Mouse (Mus musculus) adrenal gland, adult 2 months (tissue): ENCODE results near the gene Mgat4c. TPM values are rescaled to one million over a fixed set of nuclear protein-coding genes. Genes with fewer than 3 reads are reported as not detected.
A peak's percentile ranks its signal among the peaks of the same experiment; 100 is the strongest.

Experiments used
- DNase-seq: peaks from one replicate; pipeline ENCODE4 v3.0.0; 2021
- long read RNA-seq: library from polyadenylated mRNA; stranded (forward); transcript quantifications from one replicate; pipeline ENCODE4 v2.0.0, GENCODE M21; 2021
- polyA plus RNA-seq: library from polyadenylated mRNA; depleted of rRNA; stranded (reverse); fragments of >200 nt; gene quantifications from 2 replicates; pipeline ENCODE4 v1.2.3, GENCODE M21; 2012; rRNA removed
- total RNA-seq, 2 experiments: library from RNA; stranded (reverse); gene quantifications; 2 replicates each; pipeline ENCODE4 v1.2.3; 2021

Gene Mgat4c
- 10 to 100 TPM; 11.0 to 53.5 TPM for total RNA-seq
- polyA plus RNA-seq = 0.87 and 2.4 TPM in 2 replicates
- long read RNA-seq, partial matches to known transcripts = 0 of 5 reads
- long read RNA-seq, other reads (novel, unspliced or antisense) = 4 of 5 reads

- no peak for DNase-seq
These were observed at the start of gene Mgat4c for GRCm38 (mm10) chr10:101681437-101681912. TSS of gene Mgat4c (plus strand) at chr10:101681487.

GRCm38 (mm10) chr10:101635266-101635665, 46.0 kb upstream of the Mgat4c start:
- no peak for DNase-seq

GRCm38 (mm10) chr10:101641048-101641447, 40.2 kb upstream of the Mgat4c start:
- DNase-seq = no peak

- no peak for DNase-seq
These were observed 627 bp downstream of the Mgat4c start for GRCm38 (mm10) chr10:101681914-101682313.

DNA sequence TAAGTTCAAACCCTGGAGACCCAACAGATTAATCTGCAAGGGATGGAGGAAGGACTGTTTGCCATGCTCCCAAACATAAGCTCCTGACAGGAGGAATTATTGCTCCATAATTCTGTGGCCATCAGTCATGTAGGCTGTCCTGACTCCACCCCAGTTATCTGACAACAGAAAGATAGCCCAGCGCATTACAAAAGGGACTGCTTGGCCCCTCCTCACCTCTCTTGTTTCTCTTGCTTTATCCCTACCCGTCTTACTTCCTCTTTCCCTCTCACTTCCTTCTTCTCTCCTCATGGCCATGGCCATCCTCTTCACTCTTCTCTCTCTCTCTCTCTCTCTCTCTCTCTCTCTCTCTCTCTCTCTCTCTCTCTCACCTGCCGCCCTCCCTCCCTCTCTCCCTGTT, 80.5 kb downstream of the Mgat4c start:
- no peak for DNase-seq

GRCm38 (mm10) chr10:101770688-101771087, 89.4 kb downstream of the Mgat4c start:
- no peak for DNase-seq

DNA sequence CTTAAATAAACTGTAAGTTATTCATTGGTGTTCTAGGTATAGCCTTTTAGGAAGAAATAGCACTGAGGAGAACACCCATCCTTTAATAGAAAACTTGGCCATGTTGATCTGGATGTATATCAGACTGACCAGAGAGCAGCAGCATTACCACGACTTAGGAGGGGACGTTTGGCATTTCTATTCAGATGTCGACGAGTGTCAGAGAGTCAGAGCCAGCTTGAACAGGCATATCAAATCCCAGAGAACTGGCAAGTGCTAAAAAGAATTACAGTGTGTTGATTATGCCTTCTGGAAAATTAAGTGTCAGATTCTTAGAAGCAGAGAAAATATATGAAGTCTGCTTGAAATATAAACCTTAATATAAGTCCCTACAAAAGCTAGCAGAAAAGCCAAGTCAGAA, 89.9 kb downstream of the Mgat4c start:
- no peak for DNase-seq

DNA sequence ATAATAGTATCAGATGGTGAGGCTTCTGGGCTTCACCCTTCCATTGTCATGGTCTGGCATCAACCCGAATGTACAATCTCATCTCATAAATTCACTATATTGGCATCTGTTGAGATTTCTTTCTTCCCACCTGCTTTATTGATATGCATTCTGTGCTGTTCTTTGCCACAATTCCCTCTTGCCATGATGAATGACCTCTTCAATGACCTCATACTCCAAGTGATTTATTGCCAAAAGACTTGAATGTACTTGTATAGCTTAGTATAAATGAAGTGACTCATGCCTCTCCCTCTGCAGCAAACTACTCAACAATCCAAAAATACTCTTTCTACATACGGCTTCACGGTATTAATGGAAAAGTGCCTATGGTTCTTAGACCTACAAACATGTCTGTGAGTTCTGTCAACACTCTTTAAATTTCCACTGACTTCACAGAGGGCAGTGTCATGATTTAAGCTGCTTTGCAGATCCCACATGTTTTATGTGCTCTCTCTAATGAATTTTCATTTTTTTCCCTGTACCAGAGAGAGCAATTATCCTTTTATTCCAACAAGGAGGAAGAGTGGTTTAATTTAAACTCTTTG, 102.0 kb downstream of the Mgat4c start:
- DNase-seq = no peak

DNA sequence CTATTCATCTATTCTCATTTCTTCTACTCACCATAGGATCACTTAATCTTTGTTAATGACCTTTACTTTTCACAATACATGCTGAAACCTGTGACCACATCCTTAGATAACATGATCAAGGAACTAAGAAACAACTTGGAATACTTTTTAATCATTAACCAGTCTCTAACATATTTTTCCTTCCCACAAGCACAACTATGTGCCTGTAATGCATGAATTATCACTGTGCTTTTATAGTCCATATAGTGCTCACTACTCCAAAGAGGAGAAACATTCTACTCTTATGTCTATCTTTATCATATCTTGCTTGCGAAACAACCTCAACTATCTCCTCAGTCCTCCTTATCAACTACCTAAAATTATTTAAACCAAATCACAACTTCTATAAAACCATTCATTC, 114.2 kb downstream of the Mgat4c start:
- no peak for DNase-seq

GRCm38 (mm10) chr10:101798831-101799474, 117.7 kb downstream of the Mgat4c start:
- DNase-seq = no peak

DNA sequence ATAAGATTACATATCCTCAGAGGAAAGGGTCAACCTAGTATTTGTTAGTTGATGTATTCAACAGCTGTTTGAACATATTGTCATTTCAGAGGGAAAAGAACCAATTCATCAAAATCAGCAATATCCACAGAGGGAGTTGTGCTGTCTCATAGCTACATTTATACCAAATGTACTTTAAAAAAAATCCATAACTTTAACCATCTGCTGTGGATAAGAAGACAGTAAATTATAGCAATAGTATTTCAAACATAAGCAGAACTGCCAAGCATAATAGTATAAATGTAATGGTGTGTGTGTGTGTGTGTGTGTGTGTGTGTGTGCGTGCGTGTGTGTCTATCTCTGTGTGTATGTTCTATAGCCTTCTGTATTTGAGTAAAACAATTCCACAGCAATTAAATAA, 127.5 kb downstream of the Mgat4c start:
- DNase-seq = no peak

GRCm38 (mm10) chr10:101816902-101817301, 135.6 kb downstream of the Mgat4c start:
- DNase-seq = no peak

- no peak for DNase-seq
These were observed 146.7 kb downstream of the Mgat4c start for GRCm38 (mm10) chr10:101827944-101828343.

DNA sequence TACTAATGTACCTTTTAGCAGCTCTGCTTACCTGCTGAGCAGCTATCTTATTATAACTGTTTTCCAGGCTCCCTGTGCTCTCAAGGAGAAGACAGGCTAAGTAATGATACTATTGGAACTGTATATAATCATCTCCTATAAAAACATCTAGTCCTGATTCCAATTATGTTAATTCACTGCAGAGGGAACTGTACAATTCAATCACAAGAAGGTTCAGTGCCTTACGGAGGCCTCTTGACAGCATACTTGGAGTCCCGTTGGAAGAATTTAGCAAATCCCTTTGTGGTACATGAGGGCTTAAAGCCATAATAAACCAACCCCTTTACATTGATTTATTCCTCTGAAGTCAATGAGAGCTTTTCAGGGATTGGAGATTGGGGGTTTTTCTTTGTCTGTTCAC, 174.8 kb downstream of the Mgat4c start:
- no peak for DNase-seq

GRCm38 (mm10) chr10:101889866-101890265, 208.6 kb downstream of the Mgat4c start:
- DNase-seq = no peak

DNA sequence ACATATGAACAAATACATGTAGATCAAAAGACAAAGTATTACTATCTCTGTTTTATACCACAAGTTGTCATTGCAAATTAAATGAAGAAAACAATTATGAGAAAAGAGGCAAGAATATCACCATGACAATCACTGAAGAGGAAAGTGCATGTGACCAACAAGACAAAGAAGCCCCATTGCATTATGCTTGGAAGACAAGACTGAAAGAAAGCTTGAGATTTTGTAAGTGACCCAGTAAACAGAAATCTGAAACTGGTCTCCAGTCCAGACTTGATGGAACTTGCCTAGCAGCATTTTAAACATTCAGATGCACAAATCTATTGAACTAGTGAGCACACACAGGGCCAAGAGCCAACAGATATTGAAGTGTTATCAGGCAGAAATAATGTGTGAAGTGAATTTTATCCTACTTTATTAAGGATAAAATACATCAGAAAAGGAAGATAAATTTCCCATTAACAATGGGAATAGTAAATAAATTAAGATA, 236.1 kb downstream of the Mgat4c start:
- no peak for DNase-seq

DNA sequence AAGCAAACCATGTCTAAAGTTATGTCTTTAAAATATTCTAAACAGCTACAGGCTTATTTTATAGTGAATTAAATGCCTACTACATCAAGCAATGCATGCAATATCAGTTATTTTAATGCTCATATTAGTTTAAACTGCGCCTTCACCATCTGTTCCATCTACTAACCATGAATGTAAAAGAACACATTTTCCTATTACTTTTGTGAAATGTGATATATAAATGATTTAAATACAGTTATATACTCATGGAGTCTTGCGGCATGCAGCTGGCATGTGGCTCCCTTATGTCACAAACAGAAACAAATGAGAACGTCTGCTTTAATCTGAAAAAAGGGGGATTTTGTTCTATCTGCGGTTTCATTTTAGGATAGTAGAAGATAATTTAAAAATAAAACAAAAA, 316.3 kb downstream of the Mgat4c start:
- no peak for DNase-seq

GRCm38 (mm10) chr10:102042513-102042912, 361.2 kb downstream of the Mgat4c start:
- DNase-seq = peak; percentile 42

GRCm38 (mm10) chr10:102056218-102056617, 374.9 kb downstream of the Mgat4c start:
- no peak for DNase-seq

GRCm38 (mm10) chr10:102056975-102057565, 375.8 kb downstream of the Mgat4c start:
- no peak for DNase-seq

DNA sequence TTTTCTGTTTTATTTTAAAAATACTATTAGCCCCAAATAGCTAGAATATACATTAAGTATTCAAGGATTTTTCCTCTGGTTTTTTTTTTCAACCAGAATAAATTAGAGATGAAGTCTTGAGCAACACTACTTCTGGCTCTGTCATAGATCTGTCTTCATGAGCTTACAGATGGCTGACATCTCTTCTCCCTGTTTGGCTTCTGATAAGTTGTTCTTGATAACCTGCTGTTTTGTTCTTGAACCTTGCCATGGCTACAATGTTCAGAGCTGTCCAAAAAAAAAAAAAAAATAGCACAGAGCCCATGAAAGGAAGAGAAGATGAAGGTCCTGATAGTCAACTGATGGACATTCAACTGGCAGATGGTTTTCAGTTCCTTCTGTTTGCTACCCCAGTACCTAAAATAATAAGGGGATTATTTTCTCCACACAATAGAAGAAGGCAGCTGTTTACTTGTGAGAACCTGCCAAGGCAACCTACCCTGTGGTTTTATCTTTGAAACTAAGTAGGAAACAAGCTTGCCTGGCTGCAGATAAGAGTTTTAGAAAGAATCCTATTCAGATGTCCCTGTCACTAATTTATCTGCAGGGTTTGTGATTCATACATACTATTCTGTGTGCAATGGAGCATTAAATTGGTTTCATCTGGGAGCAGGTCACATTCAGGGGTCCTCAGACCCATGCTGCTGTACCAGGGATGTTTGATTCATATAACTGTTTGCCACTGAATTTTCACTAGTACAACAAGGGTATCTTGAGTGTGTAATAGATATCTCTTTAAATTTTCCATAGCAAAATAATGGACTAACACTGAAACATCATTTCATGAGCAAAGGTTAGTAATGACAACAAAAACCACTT, 393.5 kb downstream of the Mgat4c start:
- DNase-seq = no peak

DNA sequence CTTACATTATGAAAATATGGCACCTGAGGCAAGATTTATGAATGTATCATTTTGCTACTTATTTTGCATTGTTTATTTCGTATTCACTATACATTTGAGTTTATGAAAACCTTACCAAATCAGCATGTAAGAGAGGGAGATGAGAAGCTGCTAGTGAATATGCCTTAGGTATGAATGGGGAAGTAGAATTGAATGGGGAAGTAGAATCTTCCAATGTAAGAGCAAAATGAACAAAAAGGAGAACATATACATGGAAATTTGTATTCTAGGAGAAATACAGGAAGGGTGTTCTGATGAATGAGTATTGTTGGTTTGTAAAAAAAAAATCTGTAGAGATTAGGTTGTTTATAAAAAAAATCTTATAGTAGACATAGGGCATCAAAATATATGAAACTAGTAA, 441.9 kb downstream of the Mgat4c start:
- DNase-seq = no peak
